Mouse (Mus musculus): Measurements from ENCODE around the gene Cytip.

Cytip gene

GRCm38 (mm10) chr2:58195346-58195745 lies at the start of gene Cytip:
Cytip (minus strand) TSS chr2:58195532.
- in situ Hi-C loops (cut with MboI, MseI): no loop called here

DNA sequence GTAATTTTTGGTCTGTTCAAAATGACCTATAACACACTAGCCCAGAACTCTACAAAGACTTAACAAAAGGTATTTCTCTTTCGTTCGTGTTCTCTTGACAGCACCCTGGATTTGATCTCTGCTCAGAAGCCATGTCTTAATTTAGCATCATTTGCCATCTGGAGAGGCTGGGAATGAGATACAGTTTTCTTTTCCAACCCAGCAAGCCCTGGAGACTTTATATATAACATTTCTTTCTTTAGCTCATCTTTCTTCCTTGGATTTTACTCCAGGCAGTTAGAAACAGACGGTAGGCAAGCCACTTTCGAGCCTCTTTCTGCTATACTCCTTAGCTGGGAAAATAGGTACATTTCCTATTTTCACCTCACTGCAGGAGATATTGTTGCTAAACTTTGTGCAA lies 45.3 kb upstream of the Cytip start:
- in situ Hi-C loops (cut with MboI, MseI): no loop called here

GRCm38 (mm10) chr2:58237487-58237886 lies 42.2 kb upstream of the Cytip start:
- in situ Hi-C loops (cut with MboI, MseI): no loop called here

DNA sequence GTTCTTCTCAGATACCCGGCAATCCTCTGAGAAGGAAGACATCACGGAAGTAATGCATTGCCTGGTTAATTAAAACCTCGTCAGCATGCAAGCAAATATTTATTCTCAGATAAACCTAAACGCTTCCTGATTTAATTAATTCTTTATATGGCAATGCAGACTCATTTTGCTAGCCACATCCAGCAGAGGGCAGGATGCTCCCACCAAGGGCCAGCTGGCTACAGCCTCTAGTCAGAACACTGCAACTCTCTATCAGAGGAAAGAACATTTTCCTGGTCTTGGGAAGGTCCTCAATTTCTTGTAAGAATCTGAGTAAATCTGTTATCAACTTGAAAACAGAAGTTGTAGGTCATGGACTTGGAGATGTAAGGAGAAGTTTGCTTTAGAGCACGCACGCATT lies 4.1 kb upstream of the Cytip start:
- in situ Hi-C loops (cut with MboI, MseI): no loop called here

- in situ Hi-C loops (cut with MboI, MseI): no loop called here
These were observed 1.5 kb upstream of the Cytip start for GRCm38 (mm10) chr2:58196880-58197279.

DNA sequence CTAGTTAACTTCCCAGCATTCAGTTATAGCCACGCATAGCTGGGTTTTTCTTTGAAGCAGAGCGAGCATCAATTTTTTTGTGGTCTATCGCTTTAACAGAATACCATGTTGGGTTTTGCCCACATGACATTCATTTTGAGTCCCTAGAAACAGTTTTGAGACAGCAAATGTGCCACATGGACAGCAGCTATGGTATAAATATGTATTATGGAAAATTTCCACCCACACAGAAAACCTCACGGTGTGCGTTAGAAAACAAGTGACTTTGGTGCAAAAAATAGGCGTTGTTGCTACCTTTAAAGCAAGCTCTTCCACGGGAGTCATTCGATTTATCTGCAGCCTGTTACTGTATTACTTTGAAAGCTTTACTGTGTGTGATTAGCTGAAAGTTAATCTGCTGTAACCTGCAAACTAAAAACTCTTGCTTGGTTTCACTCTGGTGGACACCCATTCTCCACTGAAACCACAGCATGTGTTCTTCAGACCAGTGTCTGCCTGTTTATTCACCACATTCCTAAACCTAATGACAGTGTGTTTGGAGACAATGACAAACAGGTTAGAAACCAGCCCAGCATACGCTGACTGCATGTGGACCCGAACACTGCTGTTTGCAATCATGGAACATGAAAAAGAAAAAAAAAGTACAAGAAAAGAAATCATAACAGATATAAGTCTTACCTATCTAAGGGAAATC lies 763 bp downstream of the Cytip start:
- in situ Hi-C loops (cut with MboI, MseI): no loop called here

DNA sequence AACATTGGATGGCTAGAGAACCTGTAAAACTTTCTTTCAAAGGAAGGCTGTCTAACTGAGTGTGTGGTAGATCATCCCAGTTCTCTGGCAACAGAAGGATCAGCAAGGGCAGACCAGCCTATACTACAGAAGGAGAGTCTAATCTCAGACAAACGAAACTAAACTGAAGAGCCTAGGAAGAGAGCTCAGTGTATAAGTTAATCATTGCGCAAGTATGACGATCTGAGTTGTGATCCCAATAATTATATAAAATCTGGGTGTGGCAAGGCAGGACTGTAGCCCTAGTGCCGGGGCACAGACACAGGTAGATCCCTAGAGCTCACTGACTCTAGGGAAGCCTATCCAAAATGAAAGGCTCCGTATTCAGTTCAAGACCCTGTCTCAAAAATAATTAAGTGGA lies 3.2 kb downstream of the Cytip start:
- in situ Hi-C loops (cut with MboI, MseI): no loop called here

DNA sequence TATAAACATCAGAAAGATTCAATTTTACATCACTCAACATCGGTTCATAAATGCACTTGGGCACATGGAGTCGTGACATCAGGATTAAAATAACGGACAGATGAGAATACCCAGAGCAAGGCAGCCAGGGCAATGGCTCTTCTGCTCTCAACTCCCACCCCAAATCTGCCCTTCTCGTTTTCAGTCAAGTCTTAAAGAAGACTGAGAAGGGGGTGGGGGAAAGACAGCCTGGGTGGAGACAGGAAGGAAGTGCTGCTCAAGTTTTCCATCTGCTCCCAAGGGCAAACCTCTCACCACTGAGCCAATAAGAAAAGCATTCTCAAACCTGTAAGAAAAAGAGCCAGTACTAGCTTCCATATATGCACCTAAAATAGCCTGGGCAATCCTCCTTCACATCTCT lies 5.8 kb downstream of the Cytip start:
- in situ Hi-C loops (cut with MboI, MseI): loop anchor here (10.0 kb wide), 2 partner anchors 135 to 1295 kb away; partner anchors contain the start of genes Dapl1 and Ermn

DNA sequence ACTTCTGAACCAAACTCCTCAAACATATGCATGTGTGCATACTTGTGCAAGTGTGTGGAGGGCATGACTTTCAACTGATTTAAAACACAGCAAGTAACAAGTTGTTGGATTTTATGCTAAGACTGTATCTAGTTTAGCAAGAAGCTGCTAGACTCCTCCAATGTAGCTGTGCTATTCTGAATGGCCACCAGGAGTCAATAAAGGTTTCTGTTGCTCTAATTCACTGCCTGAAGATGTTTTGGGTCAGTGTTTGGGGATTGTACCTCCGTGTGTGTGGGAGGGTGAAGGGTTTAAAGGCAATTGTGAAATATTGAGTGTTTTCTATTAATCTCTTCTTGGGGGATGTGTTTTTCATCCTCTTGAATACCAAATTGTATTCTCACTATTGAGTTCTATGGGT lies 6.4 kb downstream of the Cytip start:
- in situ Hi-C loops (cut with MboI, MseI): loop anchor here (10.0 kb wide), 2 partner anchors 134 to 1296 kb away; partner anchors contain the start of genes Dapl1 and Ermn

GRCm38 (mm10) chr2:58187310-58188051 lies 7.9 kb downstream of the Cytip start:
- in situ Hi-C loops (cut with MboI, MseI): loop anchor here (10.0 kb wide), 2 partner anchors 133 to 1297 kb away; partner anchors contain the start of genes Dapl1 and Ermn

DNA sequence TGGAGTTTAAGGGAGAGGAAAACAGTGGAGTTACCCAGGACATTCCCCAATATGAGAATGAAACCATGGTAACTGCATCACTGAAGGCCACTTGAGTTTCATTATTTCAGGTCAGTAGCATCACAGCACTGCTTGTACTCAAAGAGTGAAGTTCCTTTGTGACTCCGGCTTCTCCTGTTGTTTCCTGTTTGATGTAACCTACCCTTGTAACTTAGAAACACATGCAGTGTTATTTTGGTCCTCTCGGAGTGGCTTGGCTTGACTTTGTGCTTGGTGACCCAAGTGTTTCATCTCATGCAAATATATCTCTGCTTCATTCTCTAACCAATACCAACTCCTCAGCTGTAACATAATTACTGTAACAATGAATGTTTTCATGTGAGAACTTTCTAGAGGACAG lies 11.1 kb downstream of the Cytip start:
- in situ Hi-C loops (cut with MboI, MseI): loop anchor here (10.0 kb wide), 2 partner anchors 129 to 1301 kb away; partner anchors contain the start of genes Dapl1 and Ermn

GRCm38 (mm10) chr2:58183658-58184057 lies 11.7 kb downstream of the Cytip start:
- in situ Hi-C loops (cut with MboI, MseI): loop anchor here (10.0 kb wide), 2 partner anchors 129 to 1301 kb away; partner anchors contain the start of genes Dapl1 and Ermn

DNA sequence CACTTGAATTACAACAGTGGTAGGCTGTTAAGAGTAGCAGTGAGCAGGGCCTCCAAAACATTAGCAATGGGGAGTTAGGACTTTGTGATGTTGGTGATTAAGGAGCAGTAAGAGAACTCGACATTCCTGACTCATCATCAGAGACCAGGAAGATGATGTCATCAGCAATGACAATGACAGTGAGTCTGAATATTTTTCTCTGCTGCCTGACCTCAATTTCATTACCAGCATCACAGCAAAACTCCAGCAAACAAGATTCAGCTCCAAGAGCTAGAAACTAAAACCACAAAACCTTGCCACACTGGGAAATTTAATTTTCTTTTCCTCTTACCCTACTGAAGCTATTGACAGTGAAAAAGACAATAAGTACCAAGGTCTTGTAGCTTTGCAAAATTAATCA lies 14.6 kb downstream of the Cytip start:
- in situ Hi-C loops (cut with MboI, MseI): loop anchor here (10.0 kb wide), 2 partner anchors 126 to 1304 kb away; partner anchors contain the start of genes Dapl1 and Ermn

DNA sequence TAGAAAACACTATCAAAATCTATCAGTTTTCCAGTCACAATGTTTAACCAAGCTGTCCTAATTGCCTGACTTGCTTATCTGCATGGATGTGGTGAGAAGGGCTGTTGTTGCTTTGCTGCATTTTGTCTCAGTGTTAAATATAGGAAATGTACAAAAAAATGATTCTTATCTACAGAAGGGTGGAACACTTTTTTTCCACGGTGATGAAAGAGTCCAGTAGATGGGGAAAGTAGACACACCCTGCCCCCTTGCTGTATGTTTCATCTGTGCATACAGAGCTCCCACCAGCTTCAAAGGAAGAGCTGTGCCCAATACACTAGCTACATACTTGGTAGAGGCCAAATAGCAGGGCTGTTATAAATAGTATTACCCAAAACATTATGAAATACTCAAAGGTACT lies 16.3 kb downstream of the Cytip start:
- in situ Hi-C loops (cut with MboI, MseI): no loop called here

- in situ Hi-C loops (cut with MboI, MseI): no loop called here
These were observed 19.7 kb downstream of the Cytip start for GRCm38 (mm10) chr2:58175392-58176291.

- in situ Hi-C loops (cut with MboI, MseI): no loop called here
These were observed 20.7 kb downstream of the Cytip start for GRCm38 (mm10) chr2:58174476-58175286.

DNA sequence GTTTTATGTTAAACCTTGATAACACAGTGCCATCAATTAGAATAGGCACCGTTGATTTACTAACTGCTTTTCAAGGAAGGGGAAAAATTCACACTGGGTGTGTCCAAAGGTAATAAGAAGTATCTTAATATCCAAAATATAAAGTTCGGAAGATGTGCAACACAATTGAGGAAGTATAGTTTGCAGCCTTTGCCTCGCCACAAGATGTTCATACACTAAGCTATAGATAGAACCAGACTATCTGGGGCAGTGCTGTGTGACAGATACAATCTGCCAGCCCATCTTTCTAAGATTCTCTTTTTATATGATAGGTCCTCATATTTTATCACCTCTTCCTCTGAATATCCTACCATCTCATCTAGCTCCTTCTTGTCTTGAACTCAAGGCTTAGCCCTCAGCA lies 22.4 kb downstream of the Cytip start:
- in situ Hi-C loops (cut with MboI, MseI): no loop called here

DNA sequence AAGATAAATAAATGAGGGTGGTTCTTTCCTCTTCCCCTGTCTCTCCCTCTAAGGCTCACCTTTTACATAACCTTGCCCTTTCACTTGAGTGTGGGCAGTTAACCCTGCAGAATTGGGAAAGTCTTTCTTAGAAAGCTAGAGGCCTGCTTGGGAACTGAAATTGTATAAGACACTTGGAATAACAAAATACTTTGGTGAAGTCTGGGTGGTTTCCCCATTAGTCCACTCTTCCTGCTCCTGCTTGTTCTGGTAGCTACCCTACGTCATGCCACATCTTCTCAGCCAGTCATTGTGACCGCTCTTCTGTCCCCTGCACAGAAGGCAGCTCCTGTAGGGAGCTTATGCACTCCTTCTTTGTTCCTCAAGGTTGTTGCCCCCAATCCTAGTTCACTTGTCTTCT lies 26.2 kb downstream of the Cytip start:
- in situ Hi-C loops (cut with MboI, MseI): no loop called here

DNA sequence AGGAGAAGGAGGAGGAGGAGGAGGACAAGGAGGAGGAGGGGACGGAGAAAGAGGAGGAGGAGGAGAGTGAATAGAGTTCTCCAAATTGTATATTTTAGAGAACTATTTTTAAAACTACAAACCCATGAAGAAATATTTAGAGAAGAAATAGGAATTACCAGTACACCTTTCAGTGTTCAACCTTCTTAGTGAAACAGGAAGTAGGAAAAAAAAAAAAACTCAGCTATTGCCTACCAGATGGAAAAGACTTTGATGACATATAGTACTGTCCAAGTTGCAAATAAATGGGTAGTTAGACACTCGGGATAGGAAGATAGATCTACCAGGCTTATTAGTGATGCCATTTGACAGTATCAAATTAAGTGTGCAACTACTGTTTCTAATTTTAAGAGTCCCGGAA lies 27.7 kb downstream of the Cytip start:
- in situ Hi-C loops (cut with MboI, MseI): no loop called here

- in situ Hi-C loops (cut with MboI, MseI): no loop called here
These were observed 28.6 kb downstream of the Cytip start for GRCm38 (mm10) chr2:58166764-58167163.
